Mouse (Mus musculus): ENCODE measurements around the gene Dtx1. TPM values are rescaled to one million over a fixed set of nuclear protein-coding genes. Genes with fewer than 3 reads are reported as not detected.

The Dtx1 gene
- total RNA-seq, 1 experiment = 13.6 TPM

- TF ChIP-seq ZC3H11A (IDR thresholded peaks at IDR 0.05; ENCODE audit: borderline replicate concordance, low read depth, low read length) (no peak), ZNF384 (IDR thresholded peaks at IDR 0.05; ENCODE audit: low read depth, low read length) (no peak), CHD2 (IDR thresholded peaks at IDR 0.05; ENCODE audit: low read depth, low read length) (no peak), MAFK (IDR thresholded peaks at IDR 0.05; ENCODE audit: insufficient read depth, low read depth, low read length) (no peak), HCFC1 (IDR thresholded peaks at IDR 0.05; ENCODE audit: borderline replicate concordance, insufficient read depth, low read length) (no peak)
- peak overlapping the region; percentile 54; the same call in 1 of the 2 replicates for H3K9ac ChIP-seq (ENCODE audit: insufficient read depth, low read depth, low read length, poor library complexity, severe bottlenecking)
- peak overlapping the region; percentile 43 to 51 for H3K4me3 ChIP-seq (ENCODE audit: insufficient read depth in 1 of 2, low read depth in 1 of 2, low read length in 2 of 2, poor library complexity in 1 of 2, severe bottlenecking in 1 of 2)
- H3K27ac ChIP-seq (ENCODE audit: insufficient read depth, low read depth, low read length, poor library complexity, severe bottlenecking) = no peak overlapping the region
- in situ Hi-C loops (cut with MboI; ENCODE audit: low sequenced_read_pairs in 2 of 2, unreplicated experiment in 2 of 2) = no loop called here
- no peak for DNase-seq (ENCODE audit: low read depth, low spot score)
- H3K36me3 ChIP-seq (ENCODE audit: control insufficient read depth, insufficient read depth, low read length, poor library complexity, severe bottlenecking) = no peaks in the 10 kb centered on the region
- H3K9me3 ChIP-seq (ENCODE audit: control insufficient read depth, insufficient read depth, low read depth, low read length) = no peaks in the 10 kb centered on the region
- peaks cover 0 to 8% of the 10 kb centered on the region in 2 experiments; a peak in 2 of 4 replicates for H3K4me1 ChIP-seq (ENCODE audit: control insufficient read depth in 2 of 2, insufficient read depth in 2 of 2, low read length in 2 of 2, poor library complexity in 1 of 2)
Observed at GRCm38 (mm10) chr5:120711416-120711815, 311 bp downstream of the Dtx1 start.

- peaks cover 0 to 13% of the 10 kb centered on the region in 2 experiments; a peak in 2 of 4 replicates for H3K4me1 ChIP-seq (ENCODE audit: control insufficient read depth in 2 of 2, insufficient read depth in 2 of 2, low read length in 2 of 2, poor library complexity in 1 of 2)
- H3K36me3 ChIP-seq (ENCODE audit: control insufficient read depth, insufficient read depth, low read length, poor library complexity, severe bottlenecking) = no peaks in the 10 kb centered on the region
- no peak overlapping the region for H3K9ac ChIP-seq (ENCODE audit: insufficient read depth, low read depth, low read length, poor library complexity, severe bottlenecking)
- H3K9me3 ChIP-seq (ENCODE audit: control insufficient read depth, insufficient read depth, low read depth, low read length) = no peaks in the 10 kb centered on the region
- H3K27ac ChIP-seq (ENCODE audit: insufficient read depth, low read depth, low read length, poor library complexity, severe bottlenecking) = no peak overlapping the region
- in situ Hi-C loops (cut with MboI; ENCODE audit: low sequenced_read_pairs in 2 of 2, unreplicated experiment in 2 of 2) = no loop called here
- TF ChIP-seq HCFC1 (IDR thresholded peaks at IDR 0.05; ENCODE audit: borderline replicate concordance, insufficient read depth, low read length) (no peak), ZC3H11A (IDR thresholded peaks at IDR 0.05; ENCODE audit: borderline replicate concordance, low read depth, low read length) (no peak), CHD2 (IDR thresholded peaks at IDR 0.05; ENCODE audit: low read depth, low read length) (no peak), MAFK (IDR thresholded peaks at IDR 0.05; ENCODE audit: insufficient read depth, low read depth, low read length) (no peak), ZNF384 (IDR thresholded peaks at IDR 0.05; ENCODE audit: low read depth, low read length) (no peak)
- H3K4me3 ChIP-seq (ENCODE audit: insufficient read depth in 1 of 2, low read depth in 1 of 2, low read length in 2 of 2, poor library complexity in 1 of 2, severe bottlenecking in 1 of 2) = peak overlapping the region; percentile 43 to 51
- no peak for DNase-seq (ENCODE audit: low read depth, low spot score)
Observed at GRCm38 (mm10) chr5:120710826-120711248, 890 bp downstream of the Dtx1 start.

GRCm38 (mm10) chr5:120710161-120710825 is 1.4 kb downstream of the Dtx1 start:
- TF ChIP-seq CHD2 (IDR thresholded peaks at IDR 0.05; ENCODE audit: low read depth, low read length) (no peak), ZNF384 (IDR thresholded peaks at IDR 0.05; ENCODE audit: low read depth, low read length) (no peak), ZC3H11A (IDR thresholded peaks at IDR 0.05; ENCODE audit: borderline replicate concordance, low read depth, low read length) (no peak), HCFC1 (IDR thresholded peaks at IDR 0.05; ENCODE audit: borderline replicate concordance, insufficient read depth, low read length) (no peak), MAFK (IDR thresholded peaks at IDR 0.05; ENCODE audit: insufficient read depth, low read depth, low read length) (no peak)
- Histone ChIP-seq H3K27ac (ENCODE audit: insufficient read depth, low read depth, low read length, poor library complexity, severe bottlenecking) (no peak overlapping the region), H3K9me3 (ENCODE audit: control insufficient read depth, insufficient read depth, low read depth, low read length) (no peaks in the 10 kb centered on the region), H3K4me3 (ENCODE audit: insufficient read depth in 1 of 2, low read depth in 1 of 2, low read length in 2 of 2, poor library complexity in 1 of 2, severe bottlenecking in 1 of 2) (peak overlapping the region; percentile 43 to 51), H3K9ac (ENCODE audit: insufficient read depth, low read depth, low read length, poor library complexity, severe bottlenecking) (peak overlapping the region; percentile 40; the same call in 1 of the 2 replicates), H3K36me3 (ENCODE audit: control insufficient read depth, insufficient read depth, low read length, poor library complexity, severe bottlenecking) (no peaks in the 10 kb centered on the region), H3K4me1 (ENCODE audit: control insufficient read depth in 2 of 2, insufficient read depth in 2 of 2, low read length in 2 of 2, poor library complexity in 1 of 2) (peaks cover 0 to 16% of the 10 kb centered on the region in 2 experiments; a peak in 2 of 4 replicates)
- in situ Hi-C loops (cut with MboI; ENCODE audit: low sequenced_read_pairs in 2 of 2, unreplicated experiment in 2 of 2) = no loop called here
- no peak for DNase-seq (ENCODE audit: low read depth, low spot score)

- Histone ChIP-seq H3K9ac (ENCODE audit: insufficient read depth, low read depth, low read length, poor library complexity, severe bottlenecking) (no peak overlapping the region), H3K36me3 (ENCODE audit: control insufficient read depth, insufficient read depth, low read length, poor library complexity, severe bottlenecking) (no peaks in the 10 kb centered on the region), H3K4me1 (ENCODE audit: control insufficient read depth in 2 of 2, insufficient read depth in 2 of 2, low read length in 2 of 2, poor library complexity in 1 of 2) (peaks cover 0 to 24% of the 10 kb centered on the region in 2 experiments; a peak in 3 of 4 replicates), H3K9me3 (ENCODE audit: control insufficient read depth, insufficient read depth, low read depth, low read length) (no peaks in the 10 kb centered on the region), H3K4me3 (ENCODE audit: insufficient read depth in 1 of 2, low read depth in 1 of 2, low read length in 2 of 2, poor library complexity in 1 of 2, severe bottlenecking in 1 of 2) (no peak overlapping the region), H3K27ac (ENCODE audit: insufficient read depth, low read depth, low read length, poor library complexity, severe bottlenecking) (no peak overlapping the region)
- TF ChIP-seq HCFC1 (IDR thresholded peaks at IDR 0.05; ENCODE audit: borderline replicate concordance, insufficient read depth, low read length) = no peak
- TF ChIP-seq CHD2 (IDR thresholded peaks at IDR 0.05; ENCODE audit: low read depth, low read length) = no peak
- no peak for TF ChIP-seq MAFK (IDR thresholded peaks at IDR 0.05; ENCODE audit: insufficient read depth, low read depth, low read length)
- no peak for TF ChIP-seq ZC3H11A (IDR thresholded peaks at IDR 0.05; ENCODE audit: borderline replicate concordance, low read depth, low read length)
- no peak for TF ChIP-seq ZNF384 (IDR thresholded peaks at IDR 0.05; ENCODE audit: low read depth, low read length)
- in situ Hi-C loops (cut with MboI; ENCODE audit: low sequenced_read_pairs in 2 of 2, unreplicated experiment in 2 of 2) = no loop called here
- no peak for DNase-seq (ENCODE audit: low read depth, low spot score)
Observed at GRCm38 (mm10) chr5:120706976-120707375, 4.8 kb downstream of the Dtx1 start.
